Mouse (Mus musculus) right cerebral cortex, adult 18-20 months (tissue): ENCODE measurements around the gene S100g.

Source experiments
- DNase-seq: peaks from one replicate; pipeline ENCODE4 v3.0.0; 2022; ENCODE audit warnings: mixed read lengths

The S100g gene

DNA sequence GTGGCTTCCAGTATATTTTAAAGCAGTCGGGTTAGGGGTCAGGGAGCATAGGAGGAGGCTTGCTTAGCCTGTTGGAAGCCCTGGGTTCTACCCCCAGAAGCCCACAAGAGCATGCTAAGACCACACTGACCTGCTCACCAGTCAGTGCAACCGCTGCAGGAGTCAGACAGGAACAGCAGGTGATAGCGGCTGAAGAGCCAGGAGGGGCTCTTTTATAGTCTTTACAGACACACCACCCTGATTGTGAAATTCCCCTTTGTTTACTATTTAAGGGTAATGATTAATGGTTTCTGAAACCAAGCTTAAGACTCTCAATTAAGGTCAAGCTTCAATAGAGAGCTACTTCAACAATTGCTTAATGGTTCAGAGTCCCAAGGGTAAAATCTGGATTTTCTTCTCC, at the start of gene S100g:
Gene S100g (minus strand): TSS at position 217 of the 400 bp plus-strand sequence.
- no peak for DNase-seq

DNA sequence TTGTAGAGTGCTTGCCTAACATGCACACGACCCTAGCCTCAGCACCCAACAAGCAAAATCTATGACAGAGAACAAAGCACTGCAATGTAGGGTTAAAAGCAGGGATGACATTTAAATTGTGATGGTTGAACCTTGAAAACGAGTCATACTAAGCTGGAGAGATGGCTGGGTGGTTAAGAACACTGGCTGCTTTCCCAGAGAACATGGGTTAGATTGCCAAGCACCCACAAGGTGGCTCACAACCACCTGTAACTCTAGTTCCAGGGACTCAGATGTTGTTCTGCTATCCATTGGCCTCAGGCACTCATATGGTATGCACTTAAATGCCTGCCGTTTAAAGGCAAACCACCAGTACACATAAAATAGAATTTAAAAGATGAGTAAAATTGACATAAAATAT, 27.7 kb upstream of the S100g start:
- DNase-seq: no peak

GRCm38 (mm10) chrX:162991396-162991795, 27.0 kb upstream of the S100g start:
- DNase-seq: no peak

- DNase-seq: no peak
Measured at GRCm38 (mm10) chrX:162986876-162987495, 22.6 kb upstream of the S100g start.

GRCm38 (mm10) chrX:162976194-162976593, 11.8 kb upstream of the S100g start:
- no peak for DNase-seq

DNA sequence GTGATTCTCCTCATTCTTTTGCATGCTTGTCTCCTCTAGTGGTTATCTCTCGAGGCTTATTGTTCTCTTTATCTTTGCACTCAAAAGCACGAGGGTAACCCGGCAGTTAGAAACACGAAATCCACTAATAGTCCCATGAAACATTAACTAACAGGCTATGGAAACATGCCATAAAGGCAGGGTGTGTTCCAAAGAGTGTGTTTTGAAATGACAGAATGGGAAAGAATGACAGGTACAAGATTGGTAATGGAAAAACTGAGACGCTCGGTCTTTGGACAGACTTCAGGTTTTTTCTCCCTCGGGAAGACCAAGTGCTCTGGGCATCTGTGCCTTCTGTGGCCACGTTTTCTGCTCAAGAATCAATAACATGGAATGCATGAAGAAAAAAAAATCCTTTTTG, 3.1 kb upstream of the S100g start:
- DNase-seq: no peak

DNA sequence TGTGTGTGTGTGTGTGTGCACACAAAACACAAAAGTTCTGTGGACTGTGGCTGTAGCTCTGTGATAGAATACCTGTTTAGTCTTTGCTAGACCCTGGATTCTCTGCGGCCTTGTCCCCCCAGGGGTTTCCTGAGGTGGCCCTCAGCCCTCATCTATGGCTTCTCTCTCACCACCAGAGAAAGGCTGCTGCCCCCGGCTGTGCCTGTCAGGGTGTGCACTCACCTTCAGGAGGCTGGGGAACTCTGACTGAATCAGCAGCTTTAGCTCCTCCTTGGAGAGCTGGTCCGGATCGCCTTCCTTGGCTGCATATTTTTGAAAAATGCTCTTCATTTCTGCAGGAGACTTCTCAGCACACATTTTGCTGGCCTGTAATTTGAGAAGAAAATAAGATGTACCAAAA, 559 bp downstream of the S100g start:
- no peak for DNase-seq

GRCm38 (mm10) chrX:162957921-162958320, 6.5 kb downstream of the S100g start:
- DNase-seq: no peak

DNA sequence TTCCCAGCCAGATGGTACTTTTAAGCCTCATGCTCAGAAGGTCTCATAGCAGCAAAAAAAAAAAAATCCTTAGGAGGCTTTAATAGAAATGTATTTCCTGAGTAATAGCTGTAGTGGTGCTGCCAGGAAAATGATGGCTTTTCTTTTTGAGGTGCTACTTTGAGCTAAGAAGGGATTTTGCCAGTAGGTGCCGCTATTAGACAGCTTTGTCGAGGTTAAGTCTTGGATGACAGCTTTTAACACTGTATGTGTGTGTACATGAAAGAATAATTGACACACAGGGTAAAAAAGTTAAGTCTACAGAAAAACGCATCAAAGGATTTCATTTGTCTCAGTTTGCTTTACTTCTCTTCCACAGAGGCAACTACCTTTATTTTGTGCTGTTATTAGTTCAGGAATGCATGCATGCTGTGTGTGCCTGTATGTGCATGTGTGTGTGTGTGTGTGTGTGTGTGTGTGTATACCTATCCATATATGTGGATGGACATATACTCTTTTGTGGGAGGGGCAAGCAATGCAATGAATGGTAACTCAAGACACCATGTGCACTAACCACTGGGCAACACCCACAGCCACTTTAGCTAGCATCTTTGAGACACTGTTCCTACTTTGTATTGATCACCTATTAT, 14.5 kb downstream of the S100g start:
- DNase-seq: peak; percentile 36

DNA sequence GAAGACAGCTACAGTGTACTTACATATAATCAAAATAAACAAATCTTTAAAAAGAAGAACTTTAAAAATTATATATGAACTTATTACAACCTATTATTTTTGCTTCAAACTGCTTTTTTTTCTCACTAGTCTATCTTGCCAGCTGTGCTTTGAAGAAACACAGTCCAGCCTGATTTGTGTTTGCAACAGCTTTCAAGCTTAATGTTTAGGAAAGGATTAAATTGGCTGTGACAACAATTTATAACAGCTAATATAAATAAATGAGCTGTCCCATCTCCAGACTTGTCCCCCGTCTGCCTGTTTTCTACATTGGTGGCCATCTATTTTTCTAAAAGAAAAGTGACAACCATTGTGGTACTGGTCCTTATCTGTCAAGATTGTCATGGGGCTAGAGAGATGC, 22.4 kb downstream of the S100g start:
- DNase-seq: no peak

DNA sequence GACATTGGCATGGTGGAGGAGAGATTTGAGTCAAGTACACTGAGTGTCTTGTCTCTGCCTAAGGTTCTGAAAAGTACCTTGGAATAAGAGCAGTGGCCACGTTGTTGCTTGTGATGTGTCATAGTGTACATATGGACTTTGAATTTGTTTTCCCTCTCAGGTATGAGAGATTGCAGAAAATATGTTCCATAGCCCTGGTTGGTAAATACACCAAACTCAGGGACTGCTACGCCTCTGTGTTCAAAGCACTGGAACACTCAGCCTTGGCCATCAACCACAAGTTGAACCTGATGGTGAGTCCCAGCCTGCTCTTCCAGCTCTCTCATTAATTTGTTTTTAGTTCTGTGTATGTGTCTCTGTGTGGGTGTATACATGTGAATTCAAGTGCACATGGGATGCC, 32.9 kb downstream of the S100g start:
- DNase-seq: no peak

- no peak for DNase-seq
Measured at GRCm38 (mm10) chrX:162921487-162922125, 42.8 kb downstream of the S100g start.

DNA sequence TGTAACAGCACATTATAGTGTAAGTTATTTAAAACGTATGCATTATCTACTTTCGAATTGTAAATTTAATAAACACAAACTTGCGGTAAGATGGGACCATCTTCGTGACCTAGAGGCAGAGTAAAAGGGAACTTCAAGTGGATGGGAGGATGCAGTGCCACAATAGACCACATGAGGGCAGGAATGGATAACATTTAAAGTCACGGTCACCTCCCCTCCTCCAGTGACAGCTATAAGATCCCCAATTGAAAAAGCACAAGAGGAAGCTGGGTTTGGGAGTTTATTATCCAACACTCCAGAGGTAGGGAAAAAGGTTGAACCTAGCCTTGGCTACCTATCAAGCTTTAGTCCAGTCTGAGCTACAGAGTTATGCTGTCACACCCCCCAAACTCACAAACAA, 48.7 kb downstream of the S100g start:
- peak; percentile 31 for DNase-seq

- peak; percentile 19 for DNase-seq
Measured at GRCm38 (mm10) chrX:162913651-162914050, 50.7 kb downstream of the S100g start.
